Mouse (Mus musculus): ENCODE results near the gene C1qa.

DNA sequence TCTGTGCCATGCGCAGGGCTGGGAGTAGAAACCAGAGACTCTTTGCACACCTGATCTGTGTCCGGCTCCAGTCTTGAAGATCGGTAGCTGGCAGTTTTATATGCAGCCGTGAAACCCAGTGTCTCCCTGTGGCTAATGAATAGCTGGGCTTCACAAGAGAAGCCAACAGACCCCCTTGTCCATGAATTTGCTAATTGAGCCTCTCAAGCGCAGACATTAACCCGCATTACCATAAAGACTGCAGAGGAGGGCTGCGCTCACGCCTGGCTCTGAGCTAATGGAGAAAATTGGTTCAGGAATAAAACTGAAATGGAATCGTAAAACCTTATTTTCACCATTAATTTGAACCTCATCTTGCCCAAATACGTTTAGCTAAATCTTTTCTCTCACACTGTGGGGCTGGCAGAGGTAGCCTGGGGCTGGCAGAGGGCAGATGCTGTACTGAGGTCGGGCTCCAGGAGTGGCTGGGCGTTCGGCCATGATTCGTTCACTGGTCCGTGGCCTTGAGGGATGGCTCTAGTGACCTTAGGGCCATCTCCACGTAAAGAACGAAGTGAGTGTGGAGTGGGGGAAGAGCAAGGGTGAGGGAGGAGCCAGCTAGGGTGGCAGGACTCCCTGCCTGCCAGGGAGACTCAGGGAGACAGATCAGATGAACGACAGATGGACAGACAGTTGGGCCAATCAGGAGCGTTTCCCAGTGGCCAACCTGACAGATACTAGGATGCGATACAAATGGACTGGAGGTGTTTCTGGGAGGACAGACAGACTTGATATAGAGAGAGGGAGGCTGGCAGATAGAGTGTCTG is 18.0 kb upstream of the C1qa start:
- TF ChIP-seq POLR2A (IDR thresholded peaks at IDR 0.05; ENCODE audit: borderline replicate concordance, control insufficient read depth, low read depth, low read length) (no peak), CTCF (IDR thresholded peaks at IDR 0.05; ENCODE audit: control insufficient read depth, insufficient read depth, low read length) (no peak)
